Mouse (Mus musculus) kidney, adult 9 months (tissue): ENCODE data around the gene Nrk.
A peak's percentile ranks its signal among the peaks of the same experiment; 100 is the strongest.

ENCODE experiments used
- DNase-seq: peaks from one replicate; pipeline ENCODE4 v3.0.0; 2022

Nrk gene

GRCm38 (mm10) chrX:138914041-138914776 is at the start of gene Nrk:
Gene Nrk, plus strand, starts transcription at chrX:138914430.
- no peak for DNase-seq

DNA sequence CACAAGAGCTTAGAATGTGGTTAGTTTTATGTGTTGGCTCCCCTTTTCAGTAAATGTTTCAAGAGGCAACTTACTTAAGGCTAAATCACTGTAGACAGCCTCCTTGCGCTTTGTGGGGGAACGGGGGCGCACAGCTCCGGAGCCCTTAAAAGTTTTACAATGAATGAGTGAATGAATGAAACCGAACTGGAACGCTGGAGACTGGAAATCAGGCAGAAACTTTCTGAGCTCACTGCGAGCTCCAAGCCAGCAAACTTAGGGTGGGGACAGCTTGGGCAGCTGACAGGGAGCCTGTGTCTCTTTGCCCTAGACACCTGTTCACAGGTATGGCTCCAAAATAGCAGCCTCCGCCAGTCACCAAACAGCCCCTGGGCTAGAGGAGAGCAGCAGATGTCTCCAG is 864 bp upstream of the Nrk start:
- no peak for DNase-seq

DNA sequence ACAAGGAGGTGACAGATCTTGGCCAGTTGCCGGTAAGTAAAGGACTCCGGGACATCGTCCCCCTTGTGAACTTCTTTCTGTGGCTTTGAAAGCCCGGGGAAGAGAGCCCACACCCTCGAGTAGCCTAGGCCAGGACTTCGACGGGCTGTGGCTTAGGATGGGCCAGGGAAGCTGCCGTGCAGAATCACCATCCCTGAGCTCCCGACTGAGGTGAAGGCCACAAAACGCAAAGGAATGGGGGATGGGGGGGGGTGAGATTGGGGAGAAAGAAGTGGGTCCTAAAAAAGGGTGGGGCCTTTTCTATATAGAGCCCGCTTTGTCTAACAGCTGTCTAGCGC is 516 bp downstream of the Nrk start:
- no peak for DNase-seq

GRCm38 (mm10) chrX:138919030-138919429 is 4.8 kb downstream of the Nrk start:
- DNase-seq = no peak

- DNase-seq = no peak
Measured at GRCm38 (mm10) chrX:138943905-138944304, 29.7 kb downstream of the Nrk start.

GRCm38 (mm10) chrX:138960713-138961112 is 46.5 kb downstream of the Nrk start:
- DNase-seq = no peak

- DNase-seq = no peak
Measured at GRCm38 (mm10) chrX:138978501-138978900, 64.3 kb downstream of the Nrk start.

GRCm38 (mm10) chrX:138979249-138979648 is 65.0 kb downstream of the Nrk start:
- DNase-seq = no peak

GRCm38 (mm10) chrX:139014524-139014923 is 100.3 kb downstream of the Nrk start:
- no peak for DNase-seq

GRCm38 (mm10) chrX:139016540-139016939 is 102.3 kb downstream of the Nrk start:
- peak; percentile 0 for DNase-seq

- no peak for DNase-seq
Measured at GRCm38 (mm10) chrX:139026532-139027097, 112.4 kb downstream of the Nrk start.

GRCm38 (mm10) chrX:139027296-139027695 is 113.1 kb downstream of the Nrk start:
- no peak for DNase-seq

DNA sequence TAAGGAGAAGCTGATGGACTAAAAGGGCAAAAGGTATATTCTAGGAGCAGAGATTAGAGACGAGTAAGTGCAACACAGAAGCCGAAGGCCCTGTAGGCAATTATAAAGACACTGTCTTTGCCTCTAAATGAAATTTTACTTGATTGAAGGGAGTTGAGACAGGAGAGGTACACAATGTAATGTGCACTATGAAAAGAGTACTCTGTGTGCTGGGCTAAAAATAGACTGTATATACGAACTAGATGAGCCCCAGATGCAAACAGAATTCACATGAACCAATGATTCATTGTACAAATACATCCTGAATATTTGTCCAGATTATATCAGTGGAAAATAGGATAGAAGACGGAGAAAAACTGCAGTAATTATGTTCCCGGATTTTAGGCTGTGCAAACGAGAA is 113.7 kb downstream of the Nrk start:
- no peak for DNase-seq

- no peak for DNase-seq
Measured at GRCm38 (mm10) chrX:139037666-139038065, 123.4 kb downstream of the Nrk start.

DNA sequence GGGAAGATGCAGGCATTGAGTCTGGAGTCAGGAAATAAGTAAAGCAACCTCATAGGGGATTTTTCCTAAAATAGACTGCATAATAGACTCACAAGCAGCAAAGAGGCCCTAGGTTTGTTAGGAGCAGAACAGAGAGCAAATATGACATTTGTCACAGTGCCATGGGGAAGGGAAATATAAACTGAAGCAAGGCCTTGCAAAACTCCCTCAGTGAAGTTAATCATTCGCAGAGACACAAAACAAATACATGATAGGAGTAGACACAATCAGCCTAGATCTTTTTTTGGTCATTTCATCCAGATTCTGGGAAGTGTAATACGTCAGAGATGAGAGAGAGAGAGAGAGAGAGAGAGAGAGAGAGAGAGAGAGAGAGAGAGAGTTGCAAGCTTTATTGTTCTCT is 125.1 kb downstream of the Nrk start:
- DNase-seq = no peak

- DNase-seq = no peak
Measured at GRCm38 (mm10) chrX:139041148-139041547, 126.9 kb downstream of the Nrk start.

- no peak for DNase-seq
Measured at GRCm38 (mm10) chrX:139051976-139052375, 137.7 kb downstream of the Nrk start.

DNA sequence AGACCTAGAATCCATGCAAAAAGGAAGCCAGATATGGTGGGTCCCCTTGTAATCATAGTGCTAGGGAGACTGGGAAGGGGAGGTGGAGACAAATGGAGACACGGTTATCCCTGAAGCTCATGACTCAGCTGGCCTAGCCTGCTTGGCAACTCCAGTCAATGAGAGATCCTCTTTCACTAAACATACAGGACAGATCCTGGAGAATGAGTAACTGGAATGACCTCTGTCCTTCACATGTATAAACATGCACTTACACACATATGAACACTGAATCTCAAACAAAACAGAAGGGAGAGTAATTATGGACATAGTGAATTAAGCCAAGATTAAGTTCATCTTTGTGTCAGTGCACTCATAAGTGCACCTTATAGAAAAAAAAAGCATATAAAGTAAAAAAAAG is 138.9 kb downstream of the Nrk start:
- DNase-seq = no peak
